Mouse (Mus musculus) cerebellum, postnatal 25 days (tissue): ENCODE data around the gene Smco3.

Experiments
- DNase-seq, 2 experiments: peaks; one replicate each; pipeline ENCODE4 v3.0.0; 2021; ENCODE audit warnings: mixed read lengths in 2 of 2

Gene Smco3

DNA sequence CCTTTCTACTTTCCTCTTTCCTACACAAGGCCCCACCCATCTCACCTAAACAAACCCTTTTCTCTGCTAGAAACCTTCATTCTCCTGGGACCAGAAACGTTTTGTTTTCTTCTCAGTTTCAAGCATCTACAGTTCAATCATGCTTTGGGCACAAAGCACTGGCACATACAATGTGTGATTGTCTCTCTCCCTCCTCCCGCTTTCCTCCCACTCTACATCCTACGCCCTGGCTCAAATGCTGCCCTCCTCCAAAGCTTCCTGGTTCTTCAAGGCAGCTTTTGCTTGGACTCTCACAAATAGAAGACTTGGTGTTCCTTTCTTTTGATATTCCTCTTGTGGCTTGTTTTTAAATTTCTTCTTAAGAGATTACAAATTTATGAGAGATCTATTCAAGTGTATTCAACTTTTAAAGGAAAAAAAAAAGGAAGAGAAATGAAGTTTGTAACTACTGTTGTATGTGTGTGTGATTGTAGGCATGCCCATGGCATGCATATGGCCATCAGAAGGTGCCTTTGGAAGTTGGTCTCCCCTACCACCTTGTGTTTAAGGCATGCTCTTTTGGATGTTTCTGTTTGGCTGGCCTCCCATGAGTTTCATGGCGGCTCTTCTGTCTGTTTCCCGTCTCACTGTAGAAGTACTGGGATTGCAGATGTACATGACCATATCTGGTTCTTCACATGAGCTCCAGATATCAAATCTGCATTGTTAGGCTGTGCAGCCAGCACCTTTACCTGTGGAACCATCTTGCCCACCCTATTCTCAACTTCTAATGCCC is 10.6 kb upstream of the Smco3 start:
- no peak for DNase-seq

GRCm38 (mm10) chr6:136844903-136845302 is 9.7 kb upstream of the Smco3 start:
- no peak for DNase-seq

GRCm38 (mm10) chr6:136837323-136837722 is 2.1 kb upstream of the Smco3 start:
- no peak for DNase-seq

DNA sequence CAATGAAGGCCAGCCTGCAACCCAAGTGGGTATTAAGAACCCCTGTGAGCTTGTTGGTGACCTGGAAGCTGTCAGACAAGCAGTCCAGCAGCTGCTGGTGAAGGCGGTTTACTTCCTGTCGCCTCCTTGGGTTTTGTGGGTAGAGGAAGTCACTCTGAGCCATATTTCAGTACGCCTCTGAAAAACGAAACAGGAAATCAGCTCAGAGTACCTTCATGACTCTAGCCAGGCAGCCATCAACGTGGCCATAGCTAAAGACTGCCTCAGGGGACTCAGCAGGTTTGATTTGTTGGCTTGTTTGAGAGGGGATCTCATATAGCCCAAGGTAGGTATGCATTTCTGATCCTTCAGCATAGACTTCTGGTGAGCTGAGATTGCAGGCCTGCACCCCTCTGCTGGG is 3.5 kb downstream of the Smco3 start:
- DNase-seq, result no peak

DNA sequence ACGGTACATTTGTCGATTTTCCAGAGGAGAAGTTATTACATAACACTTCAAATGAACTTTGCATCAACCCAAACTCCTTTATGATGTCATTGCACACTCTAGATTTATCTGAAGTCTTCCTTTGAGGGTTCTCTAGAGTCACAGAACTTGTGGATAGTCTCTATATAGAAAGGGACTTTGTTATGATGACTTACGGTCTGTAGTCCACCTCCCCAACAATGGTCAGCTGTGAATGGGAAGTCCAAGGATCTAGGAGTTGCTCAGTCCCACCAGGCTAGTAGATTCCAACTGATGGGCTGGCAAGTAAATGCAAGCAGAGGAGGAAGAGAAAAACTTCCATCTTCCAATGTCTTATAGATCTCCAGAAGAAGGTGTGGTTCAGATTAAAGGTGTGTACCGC is 6.6 kb downstream of the Smco3 start:
- no peak for DNase-seq

DNA sequence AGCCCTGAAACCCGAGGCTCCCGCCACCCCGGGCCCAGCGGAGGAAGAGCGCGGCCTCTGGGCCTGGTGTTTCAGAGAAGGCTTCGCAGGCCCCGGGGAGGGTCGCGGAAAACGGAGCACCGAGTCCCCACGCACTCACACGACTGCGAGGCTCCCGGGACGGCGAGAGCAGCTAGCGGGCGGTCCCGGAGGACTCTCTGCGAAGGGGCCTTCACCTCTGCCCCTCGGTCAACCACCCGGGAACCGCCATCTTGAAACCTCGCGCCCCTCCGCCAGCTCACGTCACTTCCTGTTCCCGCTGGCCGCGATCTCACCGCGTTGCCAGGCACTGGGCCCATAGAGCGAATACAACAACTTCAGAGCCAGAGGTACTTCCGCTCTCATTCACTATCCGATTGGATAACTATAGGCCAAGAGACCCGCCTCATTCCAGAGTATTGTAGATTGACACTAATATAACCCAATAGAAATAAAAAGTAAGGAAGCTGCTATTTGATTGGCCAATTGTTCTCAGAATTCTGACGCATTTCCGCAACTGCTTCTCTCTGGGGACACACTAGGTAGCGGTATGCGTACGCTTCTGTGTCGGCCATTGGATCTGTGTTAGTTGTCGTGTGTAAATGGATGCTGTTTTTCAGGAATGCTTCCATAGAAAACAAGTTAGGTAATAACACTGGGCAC is 7.2 kb downstream of the Smco3 start, which contains the start of gene Wbp11:
TSS of gene Wbp11 (minus strand) at position 353 of the 681 bp plus-strand sequence.
- peak; percentile 96 for DNase-seq

DNA sequence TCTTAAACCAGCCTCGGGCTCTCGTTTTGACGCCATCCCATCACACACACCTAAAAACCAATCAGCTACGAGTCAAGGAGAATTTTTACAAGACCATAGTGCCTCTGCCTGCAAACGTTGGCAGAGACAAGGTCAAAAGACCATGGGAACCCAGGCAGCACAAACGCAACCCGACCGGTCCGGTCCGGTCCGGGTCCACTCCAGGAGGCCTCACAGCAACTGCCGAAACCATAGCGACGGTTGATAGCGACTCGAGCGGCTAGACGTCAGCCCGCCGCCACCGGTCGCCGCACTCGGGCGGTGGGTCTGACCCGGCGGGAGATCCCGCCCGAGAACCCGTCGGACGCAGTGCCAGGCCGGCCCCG is 7.8 kb downstream of the Smco3 start, which contains the start of gene BC049715:
TSS of gene BC049715 (plus strand) at position 111 of the 365 bp plus-strand sequence.
- no peak for DNase-seq

- DNase-seq, result no peak
Measured at GRCm38 (mm10) chr6:136827116-136827515, 8.1 kb downstream of the Smco3 start.

GRCm38 (mm10) chr6:136824987-136825386 is 10.3 kb downstream of the Smco3 start:
- DNase-seq, result no peak

DNA sequence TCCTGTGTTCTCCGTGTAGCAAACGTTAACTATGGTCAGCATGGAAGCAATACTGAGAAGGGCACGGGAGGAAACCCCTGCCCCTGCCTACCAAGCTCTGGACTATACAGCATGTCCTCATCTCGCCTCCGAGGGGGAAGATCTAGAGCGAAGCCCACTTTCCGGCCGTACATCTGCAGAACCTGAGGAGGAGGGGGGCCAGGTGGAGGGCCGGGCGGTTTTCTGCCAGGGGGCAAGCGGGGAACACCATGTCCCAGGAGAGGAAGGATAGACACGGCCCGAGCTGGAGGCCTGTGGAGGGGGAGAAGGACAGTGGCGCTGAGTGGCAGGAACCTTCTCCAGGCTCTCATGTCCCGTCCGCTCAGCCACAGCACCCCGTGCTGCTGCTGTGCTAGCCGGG is 14.2 kb downstream of the Smco3 start:
- DNase-seq, result no peak

GRCm38 (mm10) chr6:136820381-136820780 is 14.9 kb downstream of the Smco3 start:
- DNase-seq, result no peak

DNA sequence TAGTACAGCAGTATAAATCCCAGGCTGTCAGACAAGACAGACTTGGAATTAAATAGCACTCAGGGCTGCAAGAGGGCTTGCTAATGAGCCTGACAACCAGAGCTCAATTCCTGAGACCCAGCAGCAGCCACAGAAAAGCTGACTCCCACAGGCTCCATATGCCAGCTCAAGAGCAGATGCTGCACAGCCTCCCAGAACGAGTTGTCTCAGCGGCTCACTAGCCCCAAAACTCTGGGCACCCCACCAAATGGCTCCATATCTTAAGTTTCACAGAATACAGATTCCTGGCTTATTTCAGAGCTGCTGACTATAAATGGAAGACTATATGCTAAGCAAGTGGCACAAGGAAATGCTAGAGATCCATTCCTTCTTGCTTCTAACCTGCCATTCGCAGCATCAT is 17.7 kb downstream of the Smco3 start:
- no peak for DNase-seq

- no peak for DNase-seq
Measured at GRCm38 (mm10) chr6:136816826-136817225, 18.4 kb downstream of the Smco3 start.

GRCm38 (mm10) chr6:136815381-136815780 is 19.9 kb downstream of the Smco3 start:
- DNase-seq, result no peak

- DNase-seq, result no peak
Measured at GRCm38 (mm10) chr6:136813117-136813516, 22.1 kb downstream of the Smco3 start.

GRCm38 (mm10) chr6:136811196-136811595 is 24.1 kb downstream of the Smco3 start:
- no peak for DNase-seq

DNA sequence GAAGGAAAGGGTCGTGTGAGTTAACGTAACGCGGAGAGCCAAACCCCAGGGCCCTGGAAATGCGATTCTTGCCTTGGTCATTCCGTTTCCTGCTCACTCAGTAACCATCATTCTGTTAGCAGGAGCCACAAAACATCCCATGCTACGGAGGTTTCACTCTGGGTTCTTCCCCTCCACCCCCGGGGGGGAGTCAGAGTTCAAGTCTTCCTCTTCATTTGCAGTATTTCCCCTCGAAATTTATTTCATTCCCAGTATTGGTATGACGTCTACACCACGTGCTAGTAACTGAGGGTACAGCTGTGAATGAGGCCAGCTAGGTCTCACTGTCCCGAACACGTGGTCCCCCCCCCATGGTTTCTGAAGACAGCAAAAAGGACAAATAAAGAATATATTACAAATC is 25.6 kb downstream of the Smco3 start:
- no peak for DNase-seq

GRCm38 (mm10) chr6:136809077-136809476 is 26.2 kb downstream of the Smco3 start:
- DNase-seq, result no peak

- DNase-seq, result no peak
Measured at GRCm38 (mm10) chr6:136808631-136809046, 26.6 kb downstream of the Smco3 start.

DNA sequence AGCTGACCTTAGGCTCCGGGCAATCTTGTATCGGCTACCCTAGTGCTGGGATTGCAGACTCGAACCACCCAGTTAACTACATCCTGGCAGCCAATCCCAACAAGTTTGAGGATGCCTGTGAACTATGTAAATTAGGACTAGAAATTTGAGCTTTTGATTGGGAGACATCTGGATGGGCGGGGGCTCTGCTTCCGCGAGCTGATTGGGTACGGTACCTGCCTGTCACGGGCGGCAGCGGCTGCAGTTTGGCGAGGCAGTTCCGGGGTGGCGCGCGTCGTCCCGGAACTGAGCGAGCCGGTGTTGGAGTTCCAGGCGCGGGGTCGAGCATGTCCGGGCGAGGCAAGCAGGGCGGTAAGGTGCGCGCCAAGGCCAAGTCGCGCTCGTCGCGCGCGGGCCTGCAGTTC is 27.2 kb downstream of the Smco3 start, which contains the start of gene H2afj:
TSS of gene H2afj (plus strand) at position 231 of the 404 bp plus-strand sequence.
- DNase-seq, result peak; percentile 99

DNA sequence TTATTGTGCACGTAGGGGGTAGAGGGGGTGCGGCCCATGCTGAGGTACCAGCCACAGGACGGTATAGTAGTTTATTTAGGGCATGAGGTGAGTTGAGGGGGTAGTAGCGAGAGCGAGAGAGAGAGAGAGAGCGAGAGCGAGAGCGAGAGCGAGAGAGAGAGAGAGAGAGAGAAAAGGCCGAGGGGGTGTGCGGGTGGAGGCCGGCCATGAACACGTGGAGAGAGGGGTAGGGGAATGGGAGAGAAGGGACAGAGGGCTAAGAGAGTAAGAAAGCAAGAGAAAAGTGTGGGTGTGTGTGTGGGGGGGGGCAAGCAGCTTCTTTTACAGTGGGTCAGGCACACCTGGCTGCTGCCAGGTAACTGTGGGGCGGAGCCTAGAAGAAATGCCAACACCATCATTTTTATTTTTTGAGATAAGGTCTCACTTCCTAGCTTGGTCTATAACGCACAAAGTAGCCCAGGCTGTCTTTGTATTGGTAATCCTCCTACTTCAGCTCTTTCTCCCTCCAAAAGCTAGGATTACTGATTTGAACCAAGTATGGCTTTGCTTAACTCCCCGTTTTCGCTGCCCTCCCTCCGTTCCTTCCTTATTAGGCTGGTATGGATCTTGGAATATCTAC is 27.7 kb downstream of the Smco3 start:
- no peak for DNase-seq

GRCm38 (mm10) chr6:136806819-136807218 is 28.4 kb downstream of the Smco3 start:
- no peak for DNase-seq

DNA sequence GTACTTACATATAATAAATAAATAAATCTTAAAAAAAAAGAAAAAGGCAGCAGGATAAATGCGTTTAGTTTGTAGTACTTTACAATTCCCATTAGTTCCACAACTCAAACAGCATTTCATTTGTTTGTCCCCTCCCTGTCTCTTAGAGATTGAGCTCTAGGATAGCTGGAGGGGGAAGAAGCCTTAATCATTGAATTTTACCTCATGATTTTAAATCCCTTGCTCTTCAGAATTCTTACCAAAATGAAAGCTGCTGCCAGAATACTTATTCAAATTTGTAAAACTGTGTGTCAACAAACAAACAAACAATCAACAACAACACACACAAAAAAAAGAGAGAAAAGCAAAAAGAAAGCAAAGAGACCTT is 29.9 kb downstream of the Smco3 start:
- no peak for DNase-seq
